Mouse (Mus musculus) small intestine, adult 2 months (tissue): Measurements from ENCODE around the gene Sec16a.

ENCODE experiments used
- CTCF ChIP-seq: fragments of 200-500 bp; IDR thresholded peaks from 2 replicates; pipeline ENCODE4 v1.5.1; 2012; ENCODE audit warnings: low read depth, mild to moderate bottlenecking, control low read depth, inconsistent platforms, low read length, moderate library complexity, mixed read lengths; ENCODE audit not compliant: insufficient replicate concordance, insufficient read length; ENCODE audit errors: extremely low read depth
- POLR2A ChIP-seq: fragments of 200-500 bp; IDR thresholded peaks from 2 replicates; pipeline ENCODE4 v1.6.1; 2012; ENCODE audit warnings: low read depth, mild to moderate bottlenecking, control low read depth, inconsistent platforms, low read length, moderate library complexity

DNA sequence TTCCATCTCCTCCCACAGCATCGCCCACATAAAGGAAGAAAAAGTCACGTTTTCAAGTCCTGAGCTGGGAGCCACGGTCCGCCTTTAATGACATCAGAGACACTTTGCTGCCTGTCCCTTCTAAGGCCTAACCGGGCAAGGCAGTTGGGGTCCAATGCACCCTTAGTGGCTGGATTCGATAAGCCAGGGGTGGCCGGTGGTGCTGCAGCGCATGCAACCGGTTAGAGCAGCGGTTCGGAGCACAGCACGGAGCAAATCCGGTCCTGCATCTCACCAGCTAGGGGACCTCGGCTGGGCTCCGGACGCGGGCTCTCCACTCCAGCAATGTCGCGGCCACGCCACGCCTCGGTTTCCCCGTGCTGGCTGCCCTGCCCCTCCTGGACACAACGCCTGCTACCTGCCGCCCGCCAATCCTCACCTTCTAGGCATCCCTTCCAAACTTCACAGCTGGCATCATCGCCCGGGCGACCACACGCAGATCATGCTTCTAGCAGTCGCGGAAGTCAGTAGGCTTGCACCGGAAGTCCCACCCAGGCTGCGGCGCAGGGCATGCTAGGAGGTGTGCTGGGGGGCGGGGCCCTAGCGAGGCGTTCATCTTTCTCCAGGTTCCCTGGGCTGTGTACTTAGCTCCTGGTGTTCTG is 64.8 kb downstream of the Sec16a start, which contains the start of gene Snapc4:
- TF ChIP-seq CTCF (no peak), POLR2A (no peak)
